Mouse (Mus musculus): ENCODE data around the gene Arnt2. TPM values are rescaled to one million over a fixed set of nuclear protein-coding genes. Genes with fewer than 3 reads are reported as not detected.

The Arnt2 gene
- polyA plus RNA-seq, 1 experiment: not detected

DNA sequence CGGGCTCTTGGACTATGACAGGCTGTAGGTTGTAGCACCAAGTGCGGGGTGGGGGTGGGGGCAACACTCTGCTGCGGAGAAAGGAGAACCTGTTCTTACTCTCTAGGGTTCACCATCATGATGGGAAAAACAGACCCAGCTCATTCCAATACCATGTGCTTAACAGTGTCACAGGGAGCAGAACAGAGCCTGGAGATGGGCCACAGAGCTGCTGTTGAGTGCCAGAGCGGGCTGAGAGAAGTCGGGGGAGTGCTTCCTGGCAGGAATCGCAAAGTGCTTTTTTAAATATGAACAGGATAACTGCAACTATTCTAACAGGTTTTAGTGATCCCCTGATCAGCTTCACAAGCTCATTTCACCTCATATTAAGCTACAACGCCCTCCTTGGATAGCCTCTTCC lies 116.9 kb downstream of the Arnt2 start:
- no peak overlapping the region for H3K4me3 ChIP-seq (ENCODE audit: insufficient read depth, low read depth, low read length)
- TF ChIP-seq CTCF (IDR thresholded peaks at IDR 0.05; ENCODE audit: insufficient read depth, low read depth, low read length): no peak
- no peak for TF ChIP-seq POLR2A (IDR thresholded peaks at IDR 0.05; ENCODE audit: insufficient read depth, low read depth, low read length)
- no peak overlapping the region for H3K27ac ChIP-seq (ENCODE audit: insufficient read depth, low read depth, low read length)
- 85% methylated on average over 7 of the region's 7 CpGs for WGBS
- H3K4me1 ChIP-seq (ENCODE audit: control insufficient read depth, insufficient read depth, low read length): no peaks in the 10 kb centered on the region

DNA sequence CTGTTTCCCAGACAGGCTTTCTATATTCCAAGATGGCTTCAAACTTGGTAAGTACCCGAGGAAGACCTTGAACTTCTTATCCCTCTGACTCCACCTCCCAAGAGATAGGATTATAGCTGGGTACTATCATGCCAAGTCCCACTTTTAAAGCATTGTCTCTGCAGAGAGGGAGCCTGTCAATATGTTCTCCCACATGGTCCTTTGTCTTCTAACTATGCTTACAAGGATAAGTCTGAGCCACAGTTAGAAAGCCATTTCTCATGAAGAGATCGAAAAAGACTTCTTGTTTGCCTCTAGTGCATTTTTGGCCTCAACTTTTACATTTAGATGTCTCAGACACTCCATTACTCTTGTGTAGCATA lies 122.8 kb downstream of the Arnt2 start:
- no peak for TF ChIP-seq CTCF (IDR thresholded peaks at IDR 0.05; ENCODE audit: insufficient read depth, low read depth, low read length)
- TF ChIP-seq POLR2A (IDR thresholded peaks at IDR 0.05; ENCODE audit: insufficient read depth, low read depth, low read length): no peak
- Histone ChIP-seq H3K4me3 (ENCODE audit: insufficient read depth, low read depth, low read length) (no peak overlapping the region), H3K4me1 (ENCODE audit: control insufficient read depth, insufficient read depth, low read length) (no peaks in the 10 kb centered on the region), H3K27ac (ENCODE audit: insufficient read depth, low read depth, low read length) (no peak overlapping the region)
- 71% methylated on average over 2 of the region's 2 CpGs for WGBS

DNA sequence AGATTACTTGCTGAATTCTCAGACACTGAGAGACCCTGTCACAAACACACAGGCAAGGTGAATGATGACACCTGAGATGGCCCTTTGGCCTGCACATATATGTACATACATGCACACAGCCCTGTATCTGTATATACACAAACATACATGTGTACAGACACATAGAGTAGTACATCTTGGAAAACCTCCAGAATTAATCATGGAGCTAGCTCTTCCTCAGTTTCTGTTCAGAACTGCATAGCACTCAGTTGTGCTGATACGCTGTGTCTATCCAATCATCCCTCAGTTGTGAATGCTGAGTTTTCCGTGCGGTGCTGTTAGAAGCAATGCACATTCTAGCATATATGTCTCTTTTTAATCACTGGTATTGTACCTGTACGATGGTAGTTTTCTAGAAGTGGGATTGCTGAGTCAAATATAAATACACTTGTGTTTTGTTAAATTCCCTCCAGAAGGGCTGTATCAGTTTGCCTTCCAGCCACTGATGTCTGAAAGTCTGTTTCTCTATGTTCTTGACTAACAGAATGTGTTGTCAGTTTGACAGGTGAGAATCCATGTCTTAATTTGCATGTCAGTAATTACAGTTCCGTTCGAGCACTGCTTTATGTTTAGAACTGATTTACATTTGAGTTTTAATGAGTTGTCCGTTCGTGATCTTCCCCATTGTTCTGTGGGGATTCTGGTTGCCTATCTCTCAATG lies 123.3 kb downstream of the Arnt2 start:
- WGBS: 81% methylated on average over 8 of the region's 8 CpGs
- no peak overlapping the region for H3K4me3 ChIP-seq (ENCODE audit: insufficient read depth, low read depth, low read length)
- no peak overlapping the region for H3K27ac ChIP-seq (ENCODE audit: insufficient read depth, low read depth, low read length)

DNA sequence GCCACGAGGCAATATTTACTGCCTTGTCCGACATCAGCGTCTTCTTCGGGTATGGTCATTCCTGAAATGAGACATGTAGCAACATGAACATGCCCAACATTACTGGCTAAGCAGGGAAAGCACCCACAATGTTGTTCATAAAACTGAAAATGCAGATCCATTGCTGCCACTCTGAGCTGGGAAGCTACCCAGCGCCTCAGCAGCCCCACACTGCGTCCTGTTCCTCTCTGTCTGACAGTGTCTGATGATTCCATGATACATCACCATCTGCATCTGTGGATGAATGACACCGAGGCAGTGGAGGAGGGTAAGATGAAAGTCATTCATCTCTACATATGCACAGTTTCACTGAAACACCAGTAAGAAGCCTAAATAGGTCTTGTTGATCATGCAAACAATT lies 124.2 kb downstream of the Arnt2 start:
- 94% methylated on average over 7 of the region's 7 CpGs for WGBS
- TF ChIP-seq CTCF (IDR thresholded peaks at IDR 0.05; ENCODE audit: insufficient read depth, low read depth, low read length) (no peak), POLR2A (IDR thresholded peaks at IDR 0.05; ENCODE audit: insufficient read depth, low read depth, low read length) (no peak)
- no peak overlapping the region for H3K4me3 ChIP-seq (ENCODE audit: insufficient read depth, low read depth, low read length)
- H3K27ac ChIP-seq (ENCODE audit: insufficient read depth, low read depth, low read length): no peak overlapping the region
- no peaks in the 10 kb centered on the region for H3K4me1 ChIP-seq (ENCODE audit: control insufficient read depth, insufficient read depth, low read length)

More for the DNA sequence above, 123.3 kb downstream of the Arnt2 start:
- H3K4me1 ChIP-seq (ENCODE audit: control insufficient read depth, insufficient read depth, low read length): no peaks in the 10 kb centered on the region
- no peak for TF ChIP-seq CTCF (IDR thresholded peaks at IDR 0.05; ENCODE audit: insufficient read depth, low read depth, low read length)
- no peak for TF ChIP-seq POLR2A (IDR thresholded peaks at IDR 0.05; ENCODE audit: insufficient read depth, low read depth, low read length)

DNA sequence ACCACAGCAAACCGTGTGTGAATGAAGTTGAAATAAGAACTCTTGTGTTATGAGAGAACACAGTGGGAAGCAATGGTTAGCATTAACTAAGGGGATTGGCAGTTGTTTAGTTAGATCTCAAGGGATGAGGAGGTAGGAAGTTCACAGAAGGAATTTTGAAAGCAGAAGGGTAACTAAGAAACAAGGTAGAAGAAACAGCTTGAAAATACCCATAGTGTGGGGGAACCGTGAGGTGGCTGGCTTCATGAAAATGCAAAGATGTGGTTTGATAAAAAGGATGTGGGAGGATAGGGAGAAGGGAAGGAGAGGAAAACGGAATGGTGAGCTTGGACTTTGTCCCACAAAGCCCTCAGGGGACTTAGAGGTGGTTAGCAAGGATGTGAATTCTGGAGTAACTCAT lies 125.0 kb downstream of the Arnt2 start:
- TF ChIP-seq CTCF (IDR thresholded peaks at IDR 0.05; ENCODE audit: insufficient read depth, low read depth, low read length) (no peak), POLR2A (IDR thresholded peaks at IDR 0.05; ENCODE audit: insufficient read depth, low read depth, low read length) (no peak)

DNA sequence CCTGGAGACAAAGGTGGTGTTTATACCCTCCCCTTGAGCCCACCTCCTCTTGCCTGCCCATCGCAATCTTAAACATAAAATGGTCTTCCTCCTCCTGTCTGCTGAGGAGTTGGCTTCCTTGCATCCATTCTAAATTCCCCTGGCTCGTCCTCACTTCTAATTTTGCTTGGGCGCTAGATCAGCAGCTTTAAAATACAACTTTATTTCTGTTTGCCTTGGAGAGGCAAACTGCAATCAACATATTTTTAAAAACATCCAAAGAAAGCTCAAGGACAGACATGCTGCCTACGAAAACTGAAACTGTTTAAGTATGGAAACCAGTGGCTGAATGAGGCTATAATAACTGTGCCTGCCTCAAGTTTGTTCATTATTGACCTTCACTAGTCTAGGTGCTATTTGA lies 127.7 kb downstream of the Arnt2 start:
- TF ChIP-seq CTCF (IDR thresholded peaks at IDR 0.05; ENCODE audit: insufficient read depth, low read depth, low read length): no peak
- no peak for TF ChIP-seq POLR2A (IDR thresholded peaks at IDR 0.05; ENCODE audit: insufficient read depth, low read depth, low read length)
- WGBS: 86% methylated on average over 4 of the region's 4 CpGs
- no peak overlapping the region for H3K27ac ChIP-seq (ENCODE audit: insufficient read depth, low read depth, low read length)
- H3K4me1 ChIP-seq (ENCODE audit: control insufficient read depth, insufficient read depth, low read length): no peaks in the 10 kb centered on the region
- H3K4me3 ChIP-seq (ENCODE audit: insufficient read depth, low read depth, low read length): no peak overlapping the region

More for the DNA sequence above, 125.0 kb downstream of the Arnt2 start:
- H3K27ac ChIP-seq (ENCODE audit: insufficient read depth, low read depth, low read length): no peak overlapping the region
- no peak overlapping the region for H3K4me3 ChIP-seq (ENCODE audit: insufficient read depth, low read depth, low read length)
- WGBS: 79% methylated on average over 3 of the region's 3 CpGs
- H3K4me1 ChIP-seq (ENCODE audit: control insufficient read depth, insufficient read depth, low read length): no peaks in the 10 kb centered on the region

DNA sequence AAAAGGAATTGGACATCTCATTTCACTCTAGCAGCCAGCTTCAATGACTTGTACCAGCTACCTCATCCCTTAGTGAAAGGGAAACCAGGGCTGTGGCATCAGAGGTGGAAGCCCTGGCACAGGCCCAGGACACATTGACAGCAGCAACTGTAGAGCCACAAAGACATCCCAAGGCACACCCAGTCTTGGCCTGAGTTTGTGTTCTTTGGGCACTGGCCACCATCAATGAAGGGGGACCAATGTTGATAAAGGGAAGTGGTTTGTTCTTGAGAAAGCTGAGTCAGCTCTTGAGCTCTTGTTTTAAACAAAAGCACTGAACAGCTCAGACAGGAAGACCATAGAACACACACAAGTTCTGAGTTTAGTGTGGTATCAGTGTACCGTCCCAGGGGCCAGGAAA lies 130.7 kb downstream of the Arnt2 start:
- Histone ChIP-seq H3K27ac (ENCODE audit: insufficient read depth, low read depth, low read length) (no peak overlapping the region), H3K4me3 (ENCODE audit: insufficient read depth, low read depth, low read length) (no peak overlapping the region), H3K4me1 (ENCODE audit: control insufficient read depth, insufficient read depth, low read length) (no peaks in the 10 kb centered on the region)
- WGBS: 85% methylated on average over 1 of the region's 1 CpGs
- TF ChIP-seq POLR2A (IDR thresholded peaks at IDR 0.05; ENCODE audit: insufficient read depth, low read depth, low read length) (no peak), CTCF (IDR thresholded peaks at IDR 0.05; ENCODE audit: insufficient read depth, low read depth, low read length) (no peak)

DNA sequence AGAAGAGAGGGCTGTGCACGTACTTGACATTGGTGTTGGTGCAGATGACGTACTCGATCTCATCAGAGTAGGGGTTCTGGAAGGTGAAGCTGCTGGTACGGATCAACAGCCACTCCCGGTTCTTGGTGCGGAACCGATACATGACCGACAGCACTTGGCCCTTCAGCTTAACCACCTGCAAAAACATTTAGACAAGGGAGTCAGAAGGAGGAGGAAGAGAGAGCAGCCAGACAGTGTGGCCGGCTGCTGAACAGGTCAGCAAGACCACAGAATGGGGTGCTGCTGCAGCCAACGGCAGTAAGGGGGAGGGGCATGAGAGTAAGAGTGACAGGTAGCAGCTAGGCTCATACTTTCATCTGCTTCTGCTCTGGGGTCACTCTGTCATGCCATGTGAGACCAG lies 134.7 kb downstream of the Arnt2 start:
- H3K4me1 ChIP-seq (ENCODE audit: control insufficient read depth, insufficient read depth, low read length): no peaks in the 10 kb centered on the region
- H3K27ac ChIP-seq (ENCODE audit: insufficient read depth, low read depth, low read length): no peak overlapping the region
- no peak overlapping the region for H3K4me3 ChIP-seq (ENCODE audit: insufficient read depth, low read depth, low read length)
- TF ChIP-seq CTCF (IDR thresholded peaks at IDR 0.05; ENCODE audit: insufficient read depth, low read depth, low read length): no peak
- 86% methylated on average over 10 of the region's 10 CpGs for WGBS

DNA sequence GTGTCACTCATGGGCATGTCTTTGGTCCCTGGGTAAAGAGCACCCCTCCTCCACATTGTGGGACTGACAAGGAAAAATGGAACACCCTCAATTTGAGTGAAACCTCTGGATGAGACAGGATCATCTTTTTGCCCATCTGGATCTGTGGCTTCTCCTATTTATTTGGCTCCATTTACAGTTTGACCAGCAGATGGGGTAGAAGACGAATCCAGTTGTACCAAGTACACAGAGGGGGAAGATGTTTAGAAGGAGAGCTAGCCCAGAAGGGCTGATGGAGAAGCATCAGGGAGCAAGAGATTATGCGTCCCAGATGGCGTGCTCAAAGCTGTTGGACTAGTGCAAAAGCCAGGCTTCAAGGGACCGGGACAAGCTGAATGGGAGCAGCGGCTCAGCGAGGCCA lies 136.0 kb downstream of the Arnt2 start:
- WGBS: 83% methylated on average over 6 of the region's 6 CpGs
- Histone ChIP-seq H3K4me3 (ENCODE audit: insufficient read depth, low read depth, low read length) (no peak overlapping the region), H3K27ac (ENCODE audit: insufficient read depth, low read depth, low read length) (no peak overlapping the region), H3K4me1 (ENCODE audit: control insufficient read depth, insufficient read depth, low read length) (no peaks in the 10 kb centered on the region)
- TF ChIP-seq CTCF (IDR thresholded peaks at IDR 0.05; ENCODE audit: insufficient read depth, low read depth, low read length): no peak
- TF ChIP-seq POLR2A (IDR thresholded peaks at IDR 0.05; ENCODE audit: insufficient read depth, low read depth, low read length): no peak

Data from olfactory bulb, adult 2 months (tissue).